Mouse (Mus musculus) mouse trophoblast stem cell (cell line): ENCODE data around the gene Naip1.
"Not testable (repeated sequence)": the region's sequence is repeated elsewhere in the genome, so short reads cannot be mapped to it uniquely, and the experiment has no call there.

Source experiments
- in situ Hi-C, 2 experiments: fragments of 300-500 bp; cut with MseI, MboI; formaldehyde crosslinking; loops; 2 replicates in 1 of 2; 3 replicates in 1 of 2; pipeline ENCODE4 v1.15.1; 2025

Gene Naip1

DNA sequence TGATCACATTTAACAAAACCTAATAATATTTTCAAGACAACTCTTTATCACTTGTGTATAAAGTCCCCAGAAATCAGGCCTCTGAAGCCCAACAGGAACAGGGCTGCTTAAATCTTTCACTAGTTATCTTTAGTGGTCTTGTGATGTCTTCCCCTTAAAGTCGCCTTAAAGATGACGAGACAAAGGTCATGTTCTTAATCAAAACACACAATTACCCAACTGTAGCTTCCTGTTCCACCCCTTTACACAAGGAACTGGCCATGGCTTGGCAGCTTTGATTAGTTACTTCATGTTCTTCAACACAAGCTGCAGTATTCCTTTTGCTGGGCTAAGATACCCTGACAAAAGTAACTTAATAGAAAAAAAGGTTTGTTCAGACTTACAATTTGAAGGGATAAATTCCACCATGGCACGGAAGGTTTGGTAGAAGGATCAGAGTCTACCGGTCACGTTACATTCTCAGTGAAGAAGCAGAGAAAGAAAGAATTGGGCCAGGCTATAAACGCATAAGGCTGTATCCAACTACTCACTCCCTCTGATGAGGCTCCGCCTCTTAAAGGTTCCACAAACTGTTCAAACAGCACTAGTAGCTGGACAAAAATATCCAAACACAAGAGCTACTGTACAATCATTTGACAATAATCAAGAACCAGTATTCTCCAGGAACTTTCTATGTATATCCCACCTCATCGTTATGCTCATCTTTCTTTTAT is at the start of gene Naip1:
TSS of gene Naip1 (minus strand) at position 455 of the 713 bp plus-strand sequence.
- in situ Hi-C loops, result not testable (repeated sequence)

DNA sequence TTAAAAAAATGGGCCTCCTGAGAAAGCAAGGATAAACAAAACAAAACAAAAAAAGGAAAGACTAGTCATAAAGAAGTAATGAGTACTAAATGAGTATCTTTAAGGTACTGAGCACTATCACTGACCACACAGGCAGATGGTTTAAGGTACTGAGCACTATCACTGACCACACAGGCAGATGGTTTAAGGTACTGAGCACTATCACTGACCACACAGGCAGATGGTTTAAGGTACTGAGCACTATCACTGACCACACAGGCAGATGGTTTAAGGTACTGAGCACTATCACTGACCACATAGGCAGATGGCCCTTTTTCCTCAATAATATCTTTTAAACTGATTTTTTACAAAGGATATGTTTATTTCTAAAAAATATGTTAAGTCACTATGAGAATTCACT is 47.0 kb upstream of the Naip1 start:
- in situ Hi-C loops, result not testable (repeated sequence)

DNA sequence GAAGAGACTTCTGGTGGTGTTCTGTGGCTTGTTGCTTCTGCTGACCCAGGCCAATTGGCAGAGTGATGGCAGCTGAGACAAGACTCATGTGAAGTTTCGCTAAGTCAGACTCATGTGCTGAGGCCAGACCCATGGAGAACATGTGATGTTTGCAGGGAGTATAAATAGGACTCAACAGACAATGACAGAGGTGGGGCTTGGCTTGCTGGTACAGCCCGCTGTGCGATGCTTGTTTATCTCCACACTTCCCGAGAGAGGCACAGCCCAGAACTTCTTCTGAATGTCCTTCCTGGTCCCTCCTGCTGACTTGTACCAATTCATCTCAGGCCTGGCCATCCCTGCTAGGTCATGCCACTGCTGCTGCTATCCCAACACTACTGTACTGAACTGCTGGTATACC is 42.7 kb upstream of the Naip1 start:
- in situ Hi-C loops, result no loop called here

DNA sequence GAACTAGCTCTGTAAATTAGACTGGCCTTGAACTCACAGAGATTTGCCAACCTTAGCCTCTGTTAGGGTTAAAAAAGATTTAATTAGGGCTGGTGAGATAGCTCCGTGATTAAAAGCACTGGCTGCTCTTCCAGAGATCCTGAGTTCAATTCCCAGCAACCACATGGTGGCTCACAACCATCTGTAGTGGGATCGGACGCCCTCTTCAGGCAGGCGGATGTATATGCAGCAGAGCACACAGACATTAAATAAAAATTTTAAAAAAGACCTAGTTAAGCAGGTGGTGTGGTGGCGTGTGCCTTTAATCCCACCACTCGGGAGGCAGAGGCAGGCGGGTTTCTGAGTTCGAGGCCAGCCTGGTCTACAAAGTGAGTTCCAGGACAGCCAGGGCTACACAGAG is 41.7 kb upstream of the Naip1 start:
- in situ Hi-C loops, result not testable (repeated sequence)

DNA sequence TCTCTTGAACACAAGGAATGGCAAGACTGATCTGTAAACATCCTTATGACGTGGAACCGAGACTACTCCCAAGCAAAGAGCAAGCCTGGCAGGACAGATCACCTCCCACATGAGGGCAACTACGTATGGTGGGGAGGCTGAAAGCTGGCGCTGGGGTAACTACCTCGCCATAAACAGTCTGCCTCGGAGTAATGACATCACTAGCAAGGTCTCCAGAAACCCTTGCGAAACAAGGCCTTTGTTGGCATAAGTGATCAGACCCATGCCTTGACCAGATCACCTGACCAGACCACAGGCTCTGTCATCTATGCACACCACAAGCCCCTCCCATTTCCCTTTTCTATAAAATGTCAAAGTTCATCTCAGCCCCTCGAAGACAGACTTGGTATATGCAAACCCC is 40.6 kb upstream of the Naip1 start:
- in situ Hi-C loops, result no loop called here

DNA sequence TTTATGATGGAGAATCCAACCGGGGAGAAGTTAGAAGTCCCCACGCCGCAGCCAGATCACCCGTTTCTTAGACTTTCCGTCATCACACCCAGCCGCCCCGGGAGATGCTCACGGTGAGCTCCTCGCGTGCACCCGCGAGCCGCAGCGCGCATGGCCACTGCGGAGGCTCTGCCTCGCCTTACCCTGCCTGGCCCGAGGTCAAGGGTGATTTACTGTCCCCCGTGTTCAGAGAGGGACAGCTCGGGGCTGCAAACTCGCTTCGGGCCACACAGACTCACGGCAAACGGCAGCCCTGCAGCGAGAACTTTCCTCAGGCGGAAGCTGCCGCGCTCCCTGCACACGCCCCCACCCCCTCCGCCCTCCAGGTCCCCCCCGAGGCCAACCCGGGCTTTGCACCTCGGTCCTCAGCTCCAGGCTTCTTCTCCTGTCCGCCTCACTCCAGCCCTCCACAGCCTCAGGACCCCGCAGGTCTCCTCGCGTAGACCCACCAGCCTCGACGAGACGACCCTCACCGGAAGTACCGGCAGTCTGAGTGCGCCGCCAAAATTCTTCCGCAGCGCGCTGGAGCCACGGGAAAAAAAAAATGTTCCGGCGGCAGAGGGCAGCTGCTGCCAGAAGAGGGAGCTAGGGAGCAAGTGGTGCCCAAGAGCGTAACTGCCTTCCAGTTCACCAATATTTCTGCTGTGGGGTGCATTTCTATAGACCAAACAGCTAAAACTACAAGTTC is 39.6 kb upstream of the Naip1 start, which contains the start of gene Gtf2h2:
TSS of gene Gtf2h2 (minus strand) at position 519 of the 727 bp plus-strand sequence.
- in situ Hi-C loops, result no loop called here

DNA sequence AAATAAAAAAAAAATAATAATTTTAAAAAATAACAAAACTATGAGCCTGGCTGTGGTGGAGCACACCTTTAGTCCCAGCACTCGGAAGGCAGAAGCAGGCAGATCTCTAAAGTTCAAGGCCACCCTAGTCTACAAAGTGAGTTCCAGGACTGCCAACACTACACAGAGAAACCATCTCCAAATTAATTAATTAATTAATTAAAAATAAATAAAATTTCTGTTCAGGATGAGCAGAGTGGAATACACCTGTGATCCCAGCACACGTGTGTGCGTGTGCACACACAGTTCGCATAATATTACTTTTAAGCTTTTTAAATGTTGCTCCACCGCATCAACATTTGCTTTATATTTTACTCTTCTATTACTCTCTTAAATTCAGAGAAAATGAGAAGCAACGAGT is 39.0 kb upstream of the Naip1 start:
- in situ Hi-C loops, result no loop called here

DNA sequence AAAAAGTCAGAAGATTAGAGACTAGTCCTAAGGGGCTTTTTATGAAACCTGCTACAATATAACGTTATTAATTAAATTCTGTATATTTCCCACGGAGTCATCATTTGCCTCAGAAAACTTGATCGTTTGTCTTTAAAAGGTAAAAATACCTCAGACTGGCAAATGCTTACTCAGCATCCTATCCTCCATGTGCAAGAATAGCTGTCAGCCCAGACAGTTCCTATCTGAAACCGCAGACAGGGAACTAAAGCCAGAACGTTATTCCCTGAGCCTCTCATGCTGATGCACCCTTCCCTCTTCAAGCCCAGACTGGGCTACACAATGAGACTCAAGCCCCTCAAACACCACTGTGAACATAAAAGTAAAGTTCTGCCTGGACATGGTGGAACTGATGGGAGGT is 37.8 kb upstream of the Naip1 start:
- in situ Hi-C loops, result no loop called here

DNA sequence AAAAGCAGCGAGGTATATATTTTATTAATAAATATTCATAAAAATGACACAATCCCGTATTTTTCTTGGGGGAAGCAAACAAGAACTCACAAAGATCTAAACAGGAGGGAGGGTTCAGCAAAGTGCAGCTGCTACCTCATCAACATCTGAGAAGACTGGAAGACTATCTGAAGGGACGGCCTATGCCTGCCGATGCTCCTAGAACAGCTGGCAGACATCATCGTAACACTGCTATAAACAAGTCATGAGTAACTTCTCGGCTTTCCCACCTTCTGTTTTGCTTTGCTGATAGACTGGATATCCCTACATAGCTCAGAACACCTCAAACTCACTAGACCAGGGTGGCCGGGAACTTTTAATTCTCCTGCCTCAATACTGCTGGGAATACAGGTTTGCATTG is 30.9 kb upstream of the Naip1 start:
- in situ Hi-C loops, result no loop called here

DNA sequence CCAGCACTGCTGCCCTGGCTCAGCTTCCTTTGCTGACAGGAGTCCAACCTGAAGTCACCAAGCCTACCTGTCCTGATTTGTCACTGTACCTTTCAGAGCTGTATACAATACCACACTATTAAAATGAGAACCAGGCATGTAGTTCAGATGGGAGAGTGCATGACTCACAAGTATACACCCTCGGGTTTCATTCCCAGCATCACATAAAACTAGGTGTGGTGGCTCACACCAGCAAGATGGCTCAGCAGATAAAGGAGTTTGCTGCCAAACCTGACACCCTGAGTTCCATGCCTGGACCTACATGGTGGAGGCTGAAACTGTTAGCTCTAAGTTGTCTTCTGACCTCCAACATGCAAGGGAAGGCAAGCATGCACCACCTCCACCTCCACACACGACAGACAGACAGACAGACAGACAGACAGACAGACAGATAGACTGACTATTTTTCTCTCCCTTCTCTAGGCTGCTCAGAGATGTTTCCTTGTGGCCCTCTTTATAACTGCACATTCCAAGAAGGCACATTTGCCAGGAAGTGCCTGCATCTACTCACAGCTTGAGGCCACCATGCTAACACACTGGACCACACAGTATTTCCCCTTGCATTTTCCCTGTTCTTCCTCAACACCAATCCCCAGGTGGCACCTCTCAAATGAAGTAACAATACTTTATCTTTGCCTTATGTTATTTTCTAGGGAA is 11.0 kb upstream of the Naip1 start:
- in situ Hi-C loops, result no loop called here

DNA sequence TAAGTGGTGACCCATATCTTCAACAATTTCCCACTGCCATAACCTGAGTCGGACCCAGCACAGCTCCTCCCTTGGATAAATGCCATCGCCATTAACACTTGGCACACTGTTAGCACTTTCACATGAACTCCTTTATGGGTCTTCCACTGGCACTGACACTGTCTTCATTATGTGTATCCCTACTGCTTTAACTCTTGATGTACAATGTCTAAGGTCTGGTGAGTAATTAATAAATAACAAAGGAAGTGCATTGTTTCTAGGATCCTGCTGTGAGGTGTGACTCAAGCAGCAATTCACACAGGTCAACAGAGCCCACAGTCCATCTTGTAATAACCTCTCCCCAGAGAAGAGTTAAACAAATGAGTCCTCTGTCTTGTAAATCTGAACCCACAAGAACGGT is 8.7 kb upstream of the Naip1 start:
- in situ Hi-C loops, result no loop called here

DNA sequence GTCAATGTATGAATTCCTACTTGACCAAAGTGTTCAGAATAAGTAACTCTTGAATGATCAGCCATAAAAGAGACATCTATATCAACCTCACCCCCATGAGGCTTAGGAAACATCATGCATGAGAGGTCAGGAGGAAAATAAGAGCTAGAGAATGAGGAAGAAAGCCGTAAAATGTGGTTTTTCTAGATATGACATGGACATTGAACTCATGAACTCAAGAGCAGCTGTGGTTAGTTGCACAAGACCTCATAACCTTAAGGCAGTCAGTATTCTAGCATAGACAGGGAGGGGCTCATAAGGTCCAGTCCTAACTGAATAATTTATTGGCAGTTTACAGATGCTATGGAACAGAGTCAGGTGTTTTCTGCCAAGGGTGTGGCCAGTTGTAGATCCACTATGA is 3.2 kb downstream of the Naip1 start:
- in situ Hi-C loops, result no loop called here

DNA sequence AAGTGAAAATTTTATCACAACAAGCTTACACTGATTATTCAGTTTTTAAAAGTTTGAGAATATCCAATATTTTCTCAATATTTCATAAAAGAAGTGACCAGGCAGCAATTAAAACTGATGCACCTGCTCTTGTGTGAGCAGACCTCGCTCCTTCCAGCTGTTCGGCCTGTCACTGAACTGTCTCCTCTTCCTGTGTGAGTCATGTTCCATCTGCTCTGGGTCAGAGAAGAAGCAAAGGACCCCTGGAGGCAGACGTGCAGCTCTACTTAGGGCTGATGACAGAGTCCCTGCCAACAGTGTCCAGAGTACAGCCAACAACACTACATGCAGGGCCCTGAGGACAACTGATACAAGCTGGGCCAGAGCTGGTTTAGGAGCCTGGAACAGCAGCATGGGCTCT is 12.6 kb downstream of the Naip1 start:
- in situ Hi-C loops, result no loop called here

DNA sequence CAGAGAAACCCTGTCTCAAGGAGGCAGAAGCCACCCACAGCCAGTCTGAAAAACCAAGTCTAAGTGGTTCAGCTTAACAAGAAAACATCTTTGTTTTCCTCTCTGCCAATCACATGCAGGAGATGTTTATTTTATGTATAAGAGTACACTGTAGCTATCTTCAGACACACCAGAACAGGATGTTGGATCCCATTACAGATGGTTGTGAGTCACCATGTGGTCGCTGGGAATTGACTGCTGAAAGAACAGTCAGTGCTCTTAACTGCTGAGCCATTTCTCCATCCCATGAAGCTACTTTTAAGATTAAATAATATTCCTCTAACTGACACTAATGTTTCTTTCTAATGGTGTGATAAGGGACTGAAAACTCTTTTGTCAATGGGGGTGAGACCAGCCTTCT is 14.0 kb downstream of the Naip1 start:
- in situ Hi-C loops, result no loop called here

DNA sequence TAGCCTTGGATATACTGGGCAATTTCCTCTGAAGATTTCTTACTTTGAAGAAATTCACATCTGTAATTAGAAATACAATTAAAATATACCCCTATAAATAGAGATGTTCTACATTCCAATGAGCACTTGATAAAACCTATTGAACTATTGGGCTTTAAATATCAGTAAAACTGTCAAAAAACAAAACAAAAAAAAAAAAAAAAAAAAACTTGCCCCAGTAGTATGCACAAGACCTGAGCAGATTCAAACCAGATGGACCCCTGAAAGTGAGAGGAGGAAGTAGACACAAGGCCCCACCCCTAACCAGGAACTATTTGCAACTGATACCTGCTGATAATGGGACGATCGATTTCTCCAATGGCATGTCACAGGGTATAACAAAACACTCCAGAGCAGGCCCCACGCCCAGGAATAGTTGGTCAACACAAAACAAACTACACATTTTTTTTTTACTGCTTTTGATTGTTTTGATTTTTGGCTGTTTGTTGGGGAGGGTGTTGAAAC is 15.3 kb downstream of the Naip1 start:
- in situ Hi-C loops, result no loop called here

DNA sequence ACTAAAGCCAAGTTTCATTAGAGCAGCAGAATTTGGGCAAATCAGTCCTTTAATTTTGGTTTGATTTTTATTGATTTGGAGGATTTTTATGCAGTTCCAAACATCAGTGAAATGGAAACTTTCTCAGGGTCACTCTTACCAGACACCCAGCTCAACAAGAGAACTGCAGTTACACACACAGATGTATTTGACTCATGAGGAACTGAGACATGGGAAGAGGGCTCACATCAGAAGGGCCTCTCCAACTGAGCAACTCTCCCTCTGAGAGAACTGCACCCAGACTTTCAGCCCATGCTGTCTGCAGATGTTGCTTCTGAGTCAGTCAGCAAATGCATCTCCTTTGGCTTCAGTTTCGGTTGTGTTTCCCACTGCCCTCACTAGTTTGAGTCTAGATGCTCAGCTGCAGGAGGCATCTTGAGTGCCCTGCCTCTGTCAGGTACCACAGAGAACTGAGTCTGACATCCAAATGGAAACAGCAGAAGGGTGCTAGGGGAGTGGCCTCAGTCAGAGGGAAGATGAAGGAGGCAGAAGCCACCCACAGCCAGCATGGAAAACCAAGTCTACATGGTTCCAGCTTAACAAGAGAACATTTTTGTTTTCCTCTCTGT is 16.0 kb downstream of the Naip1 start:
- in situ Hi-C loops, result not testable (repeated sequence)

DNA sequence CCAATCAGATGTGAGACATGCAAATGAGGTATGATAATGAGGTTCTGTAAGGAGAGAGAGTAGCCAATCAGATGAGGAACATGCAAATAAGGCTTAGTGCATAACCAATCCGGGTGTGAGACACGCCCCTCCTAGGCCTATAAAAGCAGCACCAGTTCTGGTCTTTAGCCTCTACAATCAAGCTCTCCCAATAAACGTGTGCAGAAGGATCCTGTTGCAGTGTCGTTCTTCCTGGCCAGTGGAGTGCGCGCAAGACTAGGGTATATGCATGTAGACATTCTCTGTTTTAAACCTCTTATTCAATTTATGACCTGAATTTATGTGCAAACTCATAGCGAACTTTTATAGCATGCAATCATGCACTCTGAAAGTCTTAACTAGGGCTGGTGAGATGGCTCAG is 32.7 kb downstream of the Naip1 start:
- in situ Hi-C loops, result not testable (repeated sequence)

DNA sequence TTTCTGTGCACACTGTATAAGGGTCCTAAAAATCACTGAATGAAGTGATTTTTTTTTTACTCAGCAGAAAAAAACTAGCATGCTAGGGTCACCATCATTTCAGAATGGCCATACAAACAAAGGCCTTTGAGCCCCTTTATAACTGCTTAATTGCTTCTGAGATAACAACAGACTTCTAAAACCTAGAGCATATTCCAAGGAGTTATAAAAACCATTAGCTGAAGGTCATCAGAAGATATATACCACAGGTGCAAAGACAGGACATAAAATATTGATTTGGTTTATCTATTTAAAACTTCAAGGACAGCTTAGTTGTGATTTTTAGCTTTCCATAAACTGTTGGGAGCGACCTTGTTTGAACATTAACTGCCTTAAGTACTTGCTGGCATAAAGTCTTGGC is 38.2 kb downstream of the Naip1 start:
- in situ Hi-C loops, result no loop called here

DNA sequence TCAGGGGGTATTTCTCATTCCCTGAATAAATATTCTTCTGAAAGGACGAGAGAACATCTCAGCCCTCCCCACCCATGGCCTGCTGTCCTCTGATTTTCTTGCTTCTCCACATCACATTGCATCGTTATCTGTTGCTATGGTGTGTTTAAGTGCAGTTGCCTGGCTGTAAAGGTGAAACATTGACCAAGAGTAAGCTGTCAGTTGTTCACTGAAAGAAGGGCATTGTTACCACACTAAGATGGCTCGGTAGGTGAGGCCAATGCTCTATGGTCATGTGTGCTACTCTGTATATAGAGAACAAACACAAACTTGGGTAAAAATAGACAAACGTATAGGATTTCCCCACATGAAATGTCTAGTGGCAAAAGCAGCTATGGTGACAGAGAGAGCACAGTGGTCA is 42.8 kb downstream of the Naip1 start:
- in situ Hi-C loops, result no loop called here

DNA sequence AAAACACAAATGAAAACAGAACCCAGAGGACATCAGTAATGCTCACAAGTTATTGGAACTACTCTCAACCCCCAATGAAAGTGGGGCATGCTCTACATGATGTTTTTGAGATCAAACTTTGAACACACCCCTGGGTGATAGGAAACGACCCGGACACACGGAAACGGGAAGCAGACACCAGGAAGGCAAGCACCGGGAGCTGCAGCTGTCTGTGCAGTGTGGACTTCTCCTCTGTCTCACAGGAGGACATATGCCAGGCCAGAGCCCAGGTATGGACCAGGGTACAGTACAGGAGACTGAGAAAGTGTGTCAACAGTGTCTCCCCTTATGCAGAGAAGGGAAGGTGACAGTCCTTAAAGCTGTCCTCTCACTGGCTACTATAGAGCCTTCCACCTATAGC is 43.5 kb downstream of the Naip1 start:
- in situ Hi-C loops, result no loop called here

DNA sequence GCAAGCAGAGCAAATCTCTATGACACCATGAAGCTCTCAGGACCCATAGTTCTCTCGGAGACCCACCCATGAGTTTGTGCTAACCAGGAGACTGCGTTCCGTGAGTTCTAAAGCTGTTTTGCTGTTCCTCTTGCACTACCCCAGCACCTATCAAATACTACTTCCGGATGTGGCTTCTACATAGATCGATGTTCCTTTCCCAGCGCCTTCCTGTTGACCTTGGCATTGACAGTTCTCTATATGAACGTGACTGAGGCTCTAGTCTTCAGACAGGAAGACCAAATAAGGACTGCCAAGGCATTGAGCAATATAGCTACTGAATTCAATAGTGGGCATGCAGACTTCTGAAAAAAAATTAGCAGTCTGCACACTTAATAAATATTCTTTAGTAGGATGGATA is 44.4 kb downstream of the Naip1 start:
- in situ Hi-C loops, result no loop called here
